Mouse (Mus musculus): ENCODE measurements around the gene Olfr1155.

The Olfr1155 gene

DNA sequence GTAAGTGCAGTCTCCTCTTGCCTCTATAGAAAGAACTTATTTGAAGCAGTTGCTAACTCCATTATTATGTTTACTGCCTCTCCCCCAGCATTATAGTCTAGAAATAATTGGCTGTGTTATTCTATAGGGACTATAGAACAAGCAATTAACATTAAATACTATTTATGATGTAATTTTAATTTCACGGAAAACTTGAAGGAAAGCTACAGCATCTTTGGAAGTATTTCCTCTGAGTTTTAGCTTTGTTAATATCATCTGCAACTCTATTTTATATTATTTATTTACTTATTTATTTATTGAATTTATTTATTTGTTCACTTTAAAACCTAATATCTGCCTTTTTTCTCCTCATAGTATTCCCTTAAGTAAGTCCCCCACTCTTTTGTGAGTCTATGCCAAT lies at the start of gene Olfr1155:
Gene Olfr1155, minus strand, starts transcription at position 101 of the 400 bp plus-strand sequence.
- DNase-seq = no peak

DNA sequence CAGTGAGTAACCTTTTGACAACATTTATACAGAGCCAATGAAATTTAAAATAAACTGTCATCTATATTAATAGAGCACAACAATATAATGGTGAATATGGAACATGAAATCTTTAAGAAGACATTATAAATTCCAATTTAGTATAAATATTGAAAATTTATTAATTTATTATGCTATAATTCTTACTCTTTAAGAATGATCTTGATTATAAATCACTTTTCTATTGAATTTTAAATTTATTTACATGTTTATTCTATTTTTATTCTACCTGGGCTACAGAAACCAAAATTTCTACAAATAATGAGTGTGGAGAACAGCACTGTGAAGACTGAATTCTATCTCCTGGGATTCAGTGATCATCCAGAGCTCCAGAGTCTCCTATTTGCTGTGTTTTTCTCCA lies 44.9 kb upstream of the Olfr1155 start, which contains the start of gene Olfr1158:
Gene Olfr1158, plus strand, starts transcription at position 301 of the 400 bp plus-strand sequence.
- DNase-seq = no peak

GRCm38 (mm10) chr2:87974563-87974962 lies 29.6 kb upstream of the Olfr1155 start, which contains the start of gene Olfr74:
Gene Olfr74 (minus strand): TSS chr2:87974663.
- no peak for DNase-seq

DNA sequence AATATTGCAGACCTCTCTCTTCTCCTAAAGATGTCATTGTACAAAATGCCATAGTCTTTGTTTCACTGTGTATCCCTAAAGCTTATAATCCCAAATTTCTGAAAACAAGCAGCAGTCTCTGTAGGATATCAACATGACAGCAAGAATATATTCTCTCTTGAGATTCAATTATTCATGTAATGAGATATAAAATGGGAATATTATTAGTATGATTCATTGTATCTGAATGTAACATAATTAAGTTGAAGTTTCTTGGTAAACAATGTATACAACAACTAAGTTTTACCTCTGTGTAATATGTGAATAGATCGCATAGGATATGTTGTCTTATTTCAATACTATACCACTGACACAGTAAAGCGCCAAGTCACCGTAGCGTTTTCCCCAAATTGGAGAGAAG lies 23.3 kb upstream of the Olfr1155 start, which contains the start of gene Olfr1157:
Gene Olfr1157, minus strand, starts transcription at position 101 of the 400 bp plus-strand sequence.
- DNase-seq = no peak

- DNase-seq = no peak
These were observed 8.1 kb upstream of the Olfr1155 start, which contains the start of gene Olfr1156 for GRCm38 (mm10) chr2:87953000-87953399. Gene Olfr1156 (minus strand): TSS chr2:87953100.

GRCm38 (mm10) chr2:87905066-87905465 lies 39.9 kb downstream of the Olfr1155 start, which contains the start of gene Olfr1154:
Gene Olfr1154 (minus strand): TSS chr2:87905166.
- DNase-seq = no peak

- DNase-seq = no peak
These were observed 50.3 kb downstream of the Olfr1155 start, which contains the start of gene Olfr1153 for GRCm38 (mm10) chr2:87894662-87895061. Gene Olfr1153 (plus strand): TSS chr2:87894962.
